Mouse (Mus musculus) G1E (cell line): ENCODE data around the gene Mapk12. TPM values are rescaled to one million over a fixed set of nuclear protein-coding genes. Genes with fewer than 3 reads are reported as not detected.
A peak's percentile ranks its signal among the peaks of the same experiment; 100 is the strongest.

Source experiments
- ATAC-seq: 2 replicates; pipeline ENCODE4 v1.8.0; 2016; ENCODE audit warnings: mild to moderate bottlenecking; ENCODE audit not compliant: insufficient number of reproducible peaks, poor library complexity, low FRiP score, severe bottlenecking; ENCODE audit errors: extremely low read depth
- DNase-seq: peaks from one replicate; pipeline ENCODE4 v3.0.0; 2012; ENCODE audit warnings: low spot score
- H3K27me3 ChIP-seq: 2 replicates; pipeline ENCODE4 v1.6.1; 2012; ENCODE audit warnings: mild to moderate bottlenecking, low read length, inconsistent platforms; ENCODE audit not compliant: insufficient read depth
- H3K36me3 ChIP-seq: replicated peaks from 2 replicates; pipeline ENCODE3; 2012; ENCODE audit warnings: mild to moderate bottlenecking, inconsistent platforms
- H3K4me1 ChIP-seq: 2 replicates; pipeline ENCODE4 v1.6.1; 2012; ENCODE audit warnings: low read depth, low read length, inconsistent platforms, mixed read lengths; ENCODE audit not compliant: insufficient read depth
- H3K4me3 ChIP-seq: 2 replicates; pipeline ENCODE4 v1.5.1; 2012; ENCODE audit warnings: low read depth, mild to moderate bottlenecking, inconsistent platforms, low read length, moderate library complexity, mixed read lengths
- H3K9me3 ChIP-seq: replicated peaks from 2 replicates; pipeline ENCODE4 v1.6.1; 2012; ENCODE audit warnings: inconsistent platforms
- CTCF ChIP-seq: IDR thresholded peaks from 2 replicates; pipeline ENCODE4 v1.5.1; 2012; ENCODE audit warnings: low read depth, low read length, inconsistent platforms, mixed read lengths
- GATA1 ChIP-seq: IDR thresholded peaks from 2 replicates; pipeline ENCODE4 v1.6.1; 2012; ENCODE audit warnings: borderline replicate concordance, low read length, inconsistent platforms, mixed read lengths
- GATA2 ChIP-seq: IDR thresholded peaks from 2 replicates; pipeline ENCODE4 v1.6.1; 2012; ENCODE audit warnings: low read depth, low read length, inconsistent platforms, borderline replicate concordance
- POLR2AphosphoS5 ChIP-seq: IDR thresholded peaks from 2 replicates; pipeline ENCODE4 v1.6.1; 2012; ENCODE audit warnings: low read depth, low read length, inconsistent platforms; ENCODE audit not compliant: insufficient replicate concordance
- TAL1 ChIP-seq: conservative IDR thresholded peaks from 2 replicates; pipeline ENCODE4 v1.6.1; 2012; ENCODE audit warnings: low read depth, low read length, inconsistent platforms, mixed read lengths
- polyA plus RNA-seq: library from polyadenylated mRNA; stranded (reverse); fragments of >175 nt; gene quantifications from 2 replicates; pipeline ENCODE4 v1.2.3, GENCODE M21; 2012
- total RNA-seq, 2 experiments: library from RNA; stranded (forward) in 1 of 2; stranded (reverse) in 1 of 2; fragments of 200-1000 nt in 1 of 2; fragments of >200 nt in 1 of 2; fragmentation: Nextera tagmentation in 1 of 2; gene quantifications; 2 replicates each; pipeline ENCODE4 v1.2.3; 2014 to 2017

The Mapk12 gene
- total and polyA plus RNA-seq, 3 experiments: 0.16 TPM; not detected in 2

DNA sequence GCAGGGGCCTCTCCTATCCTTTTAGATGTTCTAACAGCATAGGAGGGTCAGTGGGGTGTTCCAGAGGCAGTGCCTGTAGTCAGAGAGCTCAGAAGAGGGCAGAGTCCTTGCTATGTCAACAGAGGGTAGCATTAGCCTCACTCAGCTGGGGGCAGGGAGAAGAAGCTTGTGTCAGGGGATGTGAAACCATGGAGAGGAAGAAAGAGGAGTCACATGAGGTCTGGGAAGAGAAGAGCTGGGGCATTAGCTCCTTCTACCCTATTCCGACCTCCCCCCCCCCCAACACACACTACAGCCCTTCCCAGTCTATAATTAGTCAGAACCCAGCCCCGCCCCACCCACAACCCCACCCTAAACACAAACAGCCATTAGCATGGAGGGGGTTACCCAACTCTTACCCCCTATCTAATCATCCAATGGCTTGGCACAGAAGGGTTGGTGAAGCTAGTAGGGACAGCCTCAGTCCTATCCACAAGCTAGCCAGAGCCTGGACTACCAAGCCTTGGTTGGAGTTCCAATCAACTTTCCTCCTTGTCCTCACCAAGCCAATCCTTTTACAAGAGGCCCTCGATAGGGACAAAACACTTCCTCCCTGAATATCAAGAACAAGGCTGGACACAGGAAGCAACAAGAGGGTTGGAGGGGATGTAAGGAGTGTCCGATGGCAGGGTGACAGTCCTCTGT, 37.2 kb upstream of the Mapk12 start:
- H3K4me1 ChIP-seq: peaks cover 58% of the 10 kb centered on the region
- peaks cover 7% of the 10 kb centered on the region for H3K9me3 ChIP-seq
- DNase-seq (no peak), ATAC-seq (no peak)
- H3K27me3 ChIP-seq: peaks cover 41% of the 10 kb centered on the region
- H3K4me3 ChIP-seq: no peak overlapping the region
- no peak for TF ChIP-seq GATA2
- no peak for TF ChIP-seq POLR2AphosphoS5
- no peak for TF ChIP-seq GATA1
- TF ChIP-seq TAL1: no peak
- H3K36me3 ChIP-seq: no peaks in the 10 kb centered on the region

DNA sequence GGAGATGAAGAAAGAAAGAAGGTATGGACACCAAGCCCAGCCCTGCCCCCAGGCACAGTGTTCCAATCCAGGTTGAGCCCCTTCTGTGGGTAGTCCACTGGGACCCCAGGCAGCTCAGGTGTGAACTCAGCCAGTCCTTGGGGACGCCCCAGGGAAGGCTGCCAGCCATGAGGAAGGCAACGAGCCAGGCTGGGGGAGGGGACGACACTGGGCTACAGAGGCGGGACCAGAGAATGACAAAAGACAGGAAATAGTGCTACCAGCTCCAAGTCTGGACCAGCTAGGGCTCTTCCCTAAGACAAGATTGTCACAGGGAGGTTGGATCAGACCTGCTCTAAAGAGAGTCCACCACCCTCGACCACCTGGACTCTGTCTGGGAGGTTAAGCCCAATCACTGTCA, 36.6 kb upstream of the Mapk12 start:
- DNase-seq (peak; percentile 39), ATAC-seq (0 out of 2 replicates have a peak, but pooled peaks have one; percentile 41)
- TF ChIP-seq TAL1 (no peak), CTCF (no peak), GATA2 (no peak), POLR2AphosphoS5 (no peak), GATA1 (no peak)
- Histone ChIP-seq H3K36me3 (no peaks in the 10 kb centered on the region), H3K9me3 (peaks cover 7% of the 10 kb centered on the region), H3K4me3 (no peak overlapping the region), H3K4me1 (peaks cover 58% of the 10 kb centered on the region), H3K27me3 (peaks cover 46% of the 10 kb centered on the region)

DNA sequence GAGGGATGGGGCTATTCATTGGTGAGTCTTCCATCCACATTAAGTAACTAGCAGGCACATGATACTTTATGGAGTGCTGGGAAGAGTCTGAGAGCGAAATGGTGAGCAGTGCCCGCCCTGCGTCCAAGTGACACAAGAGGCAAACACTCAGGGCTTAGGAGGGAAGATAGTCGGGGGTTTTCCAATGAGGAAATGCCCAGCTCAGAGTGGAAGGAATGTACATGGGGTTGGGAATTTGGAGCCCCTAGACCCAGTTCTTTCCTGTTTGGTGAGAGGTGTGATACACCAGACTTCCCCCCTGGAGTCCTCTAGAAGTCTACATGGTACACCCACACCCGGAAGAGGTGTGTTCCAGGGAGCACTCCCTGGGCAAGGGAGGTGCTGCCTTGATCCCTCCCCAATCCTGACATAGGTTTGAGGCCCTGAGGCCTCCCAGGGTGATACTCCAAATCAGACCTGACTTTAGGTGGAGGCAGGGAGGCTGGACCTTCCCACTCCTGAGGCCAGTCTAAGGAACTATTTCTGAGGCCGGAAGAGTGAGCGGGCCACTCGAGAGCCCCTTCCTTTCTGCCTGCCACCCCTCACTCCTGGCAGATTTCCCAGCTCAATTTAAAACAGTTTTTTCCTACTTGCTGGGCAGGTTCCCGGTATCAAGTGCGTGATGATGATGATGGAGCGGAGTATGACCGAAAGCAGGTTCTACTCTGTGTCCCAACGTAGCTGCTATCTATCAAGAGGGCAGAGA, 35.1 kb upstream of the Mapk12 start:
- peaks cover 51% of the 10 kb centered on the region for H3K4me1 ChIP-seq
- 0 out of 2 replicates have a peak, but pooled peaks cover 3% of the 10 kb centered on the region for H3K9me3 ChIP-seq
- DNase-seq (no peak), ATAC-seq (no peak)
- H3K27me3 ChIP-seq: peaks cover 46% of the 10 kb centered on the region
- no peak overlapping the region for H3K4me3 ChIP-seq
- TF ChIP-seq GATA2 (no peak), GATA1 (no peak), POLR2AphosphoS5 (no peak), TAL1 (no peak), CTCF (no peak)
- H3K36me3 ChIP-seq: no peaks in the 10 kb centered on the region

DNA sequence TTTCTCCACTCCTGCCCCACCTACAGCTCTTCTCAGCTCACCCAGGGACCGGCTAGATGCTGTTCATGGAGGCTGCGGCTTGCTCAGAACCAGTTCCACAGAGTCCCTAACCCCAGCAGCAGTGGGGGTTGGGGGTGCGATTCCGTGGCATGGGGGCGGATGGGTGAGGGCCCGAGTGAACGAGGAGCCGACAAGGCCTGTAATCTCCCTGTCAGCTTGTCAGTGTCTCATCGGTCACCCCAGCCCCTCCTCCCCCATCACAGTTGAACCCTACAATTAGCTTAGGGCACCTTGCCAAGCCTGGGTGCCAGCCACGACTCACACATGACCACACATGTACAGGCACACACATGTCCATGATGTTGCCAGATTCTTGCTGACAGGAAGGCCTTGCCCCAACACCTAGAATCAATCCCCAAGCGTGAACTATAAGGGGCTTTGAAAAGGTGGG, 34.4 kb upstream of the Mapk12 start:
- TF ChIP-seq GATA1: no peak
- TF ChIP-seq TAL1: no peak
- no peak for TF ChIP-seq POLR2AphosphoS5
- TF ChIP-seq GATA2: no peak
- TF ChIP-seq CTCF: no peak
- ATAC-seq (no peak), DNase-seq (no peak)
- H3K9me3 ChIP-seq: no peaks in the 10 kb centered on the region
- H3K4me1 ChIP-seq: peaks cover 48% of the 10 kb centered on the region
- H3K4me3 ChIP-seq: no peak overlapping the region
- no peaks in the 10 kb centered on the region for H3K36me3 ChIP-seq
- H3K27me3 ChIP-seq: peaks cover 40% of the 10 kb centered on the region

DNA sequence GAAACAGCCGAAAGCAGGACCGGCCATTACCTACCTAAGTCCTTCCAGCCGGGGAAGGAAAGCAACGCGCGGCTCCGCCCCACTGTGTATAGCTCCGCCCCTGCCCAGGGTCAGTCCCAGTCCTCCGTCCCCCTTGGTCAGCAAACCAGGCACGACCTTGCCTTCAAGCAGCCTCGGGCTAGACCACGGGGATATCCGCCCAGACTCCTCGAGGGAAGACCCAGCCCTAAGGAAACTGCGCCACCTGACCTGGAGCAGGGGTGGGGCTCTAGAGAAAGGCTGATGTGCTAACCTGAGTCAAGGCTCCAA, 33.4 kb upstream of the Mapk12 start:
- no peak for TF ChIP-seq POLR2AphosphoS5
- TF ChIP-seq CTCF: no peak
- no peak for TF ChIP-seq TAL1
- no peak for TF ChIP-seq GATA2
- TF ChIP-seq GATA1: no peak
- H3K4me1 ChIP-seq: peaks cover 38% of the 10 kb centered on the region
- no peak for DNase-seq
- peaks cover 40% of the 10 kb centered on the region for H3K27me3 ChIP-seq
- no peaks in the 10 kb centered on the region for H3K9me3 ChIP-seq
- no peaks in the 10 kb centered on the region for H3K36me3 ChIP-seq
- no peak for ATAC-seq
- peak overlapping the region; percentile 44; the same call in 1 of the 2 replicates for H3K4me3 ChIP-seq
